Mouse (Mus musculus): ENCODE measurements at regions not wholly inside any gene's neighbourhood (a gene's known extent, or its start where the extent isn't known, plus 50 kb on each side); places are given as distances from the start of the nearest gene placed in this dataset.

DNA sequence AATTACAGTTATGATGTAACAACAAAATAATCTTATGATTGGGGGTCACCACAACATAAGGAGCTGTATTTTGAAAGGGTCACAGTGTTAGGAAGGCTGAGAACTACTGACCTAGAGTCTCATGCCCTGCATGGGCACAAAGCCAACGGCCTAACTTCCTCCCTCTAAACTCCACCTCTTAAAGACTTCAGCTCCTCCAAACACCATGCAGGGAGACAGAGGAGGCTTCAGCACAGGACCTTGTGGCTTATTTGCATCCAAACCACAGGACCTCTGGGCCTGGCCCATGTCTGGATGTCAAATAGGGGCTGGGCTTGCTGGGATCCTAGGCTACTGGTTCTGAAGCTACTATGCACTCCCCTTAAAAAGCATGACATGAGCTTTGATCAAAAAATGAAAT is 294.7 kb upstream of the Kdm8 start:
- no peak overlapping the region for H3K9ac ChIP-seq (ENCODE audit: low read length)
- H3K4me1 ChIP-seq (replicated peaks; ENCODE audit: control insufficient read depth, insufficient read depth), result no peaks in the 10 kb centered on the region
- H3K9me3 ChIP-seq (ENCODE audit: control insufficient read depth, low read length), result no peaks in the 10 kb centered on the region
- H3K4me2 ChIP-seq (replicated peaks; ENCODE audit: low read depth), result no peak overlapping the region
- WGBS, result 34% methylated on average over 1 of the region's 1 CpGs
- no peak for TF ChIP-seq CTCF (IDR thresholded peaks at IDR 0.05; ENCODE audit: low read depth)
- no peak for TF ChIP-seq EP300 (optimal IDR thresholded peaks at IDR 0.05)
- H3K27ac ChIP-seq (replicated peaks), result no peak overlapping the region
- no peak overlapping the region for H3K4me3 ChIP-seq (ENCODE audit: low read depth, low read length)
- DNase-seq (ENCODE audit: low spot score) (no peak), ATAC-seq (ENCODE audit: low FRiP score, low TSS enrichment) (no peak)
- H3K27me3 ChIP-seq (ENCODE audit: control insufficient read depth, insufficient read depth, low read length), result no peaks in the 10 kb centered on the region
- no peaks in the 10 kb centered on the region for H3K36me3 ChIP-seq (ENCODE audit: control insufficient read depth, insufficient read depth, low read length)

- ATAC-seq (ENCODE audit: low FRiP score, low TSS enrichment), result no peak
- H3K9me3 ChIP-seq (ENCODE audit: control insufficient read depth, low read length), result no peaks in the 10 kb centered on the region
- TF ChIP-seq EP300 (optimal IDR thresholded peaks at IDR 0.05), result no peak
Observed at GRCm38 (mm10) chr7:125152281-125152680, 292.2 kb upstream of the Kdm8 start.

GRCm38 (mm10) chr7:125155291-125155690 is 289.2 kb upstream of the Kdm8 start:
- no peak for TF ChIP-seq CTCF (IDR thresholded peaks at IDR 0.05; ENCODE audit: low read depth)
- no peak for TF ChIP-seq EP300 (optimal IDR thresholded peaks at IDR 0.05)
- H3K4me1 ChIP-seq (replicated peaks; ENCODE audit: control insufficient read depth, insufficient read depth), result no peaks in the 10 kb centered on the region
- 53% methylated on average over 2 of the region's 2 CpGs for WGBS

More at GRCm38 (mm10) chr7:125152281-125152680, 292.2 kb upstream of the Kdm8 start:
- no peaks in the 10 kb centered on the region for H3K4me1 ChIP-seq (replicated peaks; ENCODE audit: control insufficient read depth, insufficient read depth)
- no peak overlapping the region for H3K9ac ChIP-seq (ENCODE audit: low read length)
- WGBS, result 87% methylated on average over 5 of the region's 5 CpGs
- no peaks in the 10 kb centered on the region for H3K27me3 ChIP-seq (ENCODE audit: control insufficient read depth, insufficient read depth, low read length)
- no peaks in the 10 kb centered on the region for H3K36me3 ChIP-seq (ENCODE audit: control insufficient read depth, insufficient read depth, low read length)
- H3K4me3 ChIP-seq (ENCODE audit: low read depth, low read length), result no peak overlapping the region
- no peak overlapping the region for H3K4me2 ChIP-seq (replicated peaks; ENCODE audit: low read depth)
- no peak overlapping the region for H3K27ac ChIP-seq (replicated peaks)
- DNase-seq (ENCODE audit: low spot score), result no peak

DNA sequence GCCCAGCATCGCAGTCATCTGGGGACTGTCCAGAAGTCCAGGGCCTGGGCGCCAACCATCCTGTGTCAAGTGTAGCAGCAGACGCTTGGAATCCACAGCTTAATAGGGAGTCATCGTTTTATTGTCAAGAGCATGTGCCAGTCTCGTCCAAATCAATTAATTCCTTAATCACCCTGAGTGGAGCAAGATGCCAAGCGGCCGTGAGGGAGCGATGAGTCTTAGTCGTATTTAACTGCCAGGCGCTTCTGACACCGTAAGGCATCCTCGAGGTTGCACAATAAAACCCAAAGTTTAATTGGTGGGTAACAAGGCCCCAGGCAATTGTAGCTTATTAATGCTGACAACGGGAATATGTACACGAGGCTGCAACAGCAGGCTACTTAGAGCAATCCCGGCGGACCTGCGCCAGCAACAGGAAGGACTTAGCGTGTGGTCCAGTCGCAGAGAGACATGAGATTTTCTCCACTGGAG is 277.6 kb upstream of the Kdm8 start:
- H3K4me3 ChIP-seq (ENCODE audit: low read depth, low read length), result no peak overlapping the region

More at GRCm38 (mm10) chr7:125155291-125155690, 289.2 kb upstream of the Kdm8 start:
- DNase-seq (ENCODE audit: low spot score), result no peak
- Histone ChIP-seq H3K4me2 (replicated peaks; ENCODE audit: low read depth) (no peak overlapping the region), H3K27ac (replicated peaks) (no peak overlapping the region), H3K9me3 (ENCODE audit: control insufficient read depth, low read length) (no peaks in the 10 kb centered on the region), H3K9ac (ENCODE audit: low read length) (no peak overlapping the region), H3K27me3 (ENCODE audit: control insufficient read depth, insufficient read depth, low read length) (no peaks in the 10 kb centered on the region), H3K4me3 (ENCODE audit: low read depth, low read length) (no peak overlapping the region), H3K36me3 (ENCODE audit: control insufficient read depth, insufficient read depth, low read length) (no peaks in the 10 kb centered on the region)
- ATAC-seq (ENCODE audit: low FRiP score, low TSS enrichment), result no peak

GRCm38 (mm10) chr7:125167666-125168065 is 276.8 kb upstream of the Kdm8 start:
- Histone ChIP-seq H3K27me3 (ENCODE audit: control insufficient read depth, insufficient read depth, low read length) (no peaks in the 10 kb centered on the region), H3K27ac (replicated peaks) (no peak overlapping the region), H3K36me3 (ENCODE audit: control insufficient read depth, insufficient read depth, low read length) (no peaks in the 10 kb centered on the region), H3K9ac (ENCODE audit: low read length) (no peak overlapping the region), H3K4me3 (ENCODE audit: low read depth, low read length) (no peak overlapping the region), H3K4me2 (replicated peaks; ENCODE audit: low read depth) (no peak overlapping the region), H3K9me3 (ENCODE audit: control insufficient read depth, low read length) (no peaks in the 10 kb centered on the region), H3K4me1 (replicated peaks; ENCODE audit: control insufficient read depth, insufficient read depth) (no peaks in the 10 kb centered on the region)
- no peak for ATAC-seq (ENCODE audit: low FRiP score, low TSS enrichment)
- TF ChIP-seq EP300 (optimal IDR thresholded peaks at IDR 0.05) (no peak), CTCF (IDR thresholded peaks at IDR 0.05; ENCODE audit: low read depth) (no peak)
- 90% methylated on average over 4 of the region's 4 CpGs for WGBS
- DNase-seq (ENCODE audit: low spot score), result no peak

More for the DNA sequence above, 277.6 kb upstream of the Kdm8 start:
- Histone ChIP-seq H3K27me3 (ENCODE audit: control insufficient read depth, insufficient read depth, low read length) (no peaks in the 10 kb centered on the region), H3K4me1 (replicated peaks; ENCODE audit: control insufficient read depth, insufficient read depth) (no peaks in the 10 kb centered on the region), H3K9me3 (ENCODE audit: control insufficient read depth, low read length) (no peaks in the 10 kb centered on the region), H3K9ac (ENCODE audit: low read length) (no peak overlapping the region), H3K27ac (replicated peaks) (no peak overlapping the region), H3K4me2 (replicated peaks; ENCODE audit: low read depth) (no peak overlapping the region), H3K36me3 (ENCODE audit: control insufficient read depth, insufficient read depth, low read length) (no peaks in the 10 kb centered on the region)
- ATAC-seq (ENCODE audit: low FRiP score, low TSS enrichment), result no peak
- no peak for DNase-seq (ENCODE audit: low spot score)
- no peak for TF ChIP-seq EP300 (optimal IDR thresholded peaks at IDR 0.05)
- TF ChIP-seq CTCF (IDR thresholded peaks at IDR 0.05; ENCODE audit: low read depth), result no peak
- WGBS, result 85% methylated on average over 19 of the region's 19 CpGs

GRCm38 (mm10) chr7:125181548-125181947 is 262.9 kb upstream of the Kdm8 start:
- whole genome bisulfite sequencing, result 67% methylated on average over 3 of the region's 3 CpGs
- no peak overlapping the region for H3K27ac ChIP-seq (replicated peaks)
- TF ChIP-seq CTCF (IDR thresholded peaks at IDR 0.05; ENCODE audit: low read depth) (peak; percentile 70), EP300 (optimal IDR thresholded peaks at IDR 0.05) (no peak)
- DNase-seq (ENCODE audit: low spot score), result peak; percentile 15
- no peak overlapping the region for H3K9ac ChIP-seq (ENCODE audit: low read length)
- no peaks in the 10 kb centered on the region for H3K4me1 ChIP-seq (replicated peaks; ENCODE audit: control insufficient read depth, insufficient read depth)
- H3K4me2 ChIP-seq (replicated peaks; ENCODE audit: low read depth), result no peak overlapping the region
- H3K9me3 ChIP-seq (ENCODE audit: control insufficient read depth, low read length), result no peaks in the 10 kb centered on the region
- no peaks in the 10 kb centered on the region for H3K27me3 ChIP-seq (ENCODE audit: control insufficient read depth, insufficient read depth, low read length)
- no peaks in the 10 kb centered on the region for H3K36me3 ChIP-seq (ENCODE audit: control insufficient read depth, insufficient read depth, low read length)
- no peak overlapping the region for H3K4me3 ChIP-seq (ENCODE audit: low read depth, low read length)
- ATAC-seq (ENCODE audit: low FRiP score, low TSS enrichment), result no peak
